Comparison of ENCODE assay signal across 11 mouse cellular contexts in genomic region chr6:84590961-84591745, GRCm38 (mm10). TPM values are rescaled to one million over a fixed set of nuclear protein-coding genes. Genes with fewer than 3 reads are reported as not detected.
DNase-seq lines count a peak whose midpoint lies in the region; ATAC-seq and TF ChIP-seq lines count a peak whose summit lies in the region.
"Had no signal": no experiment of that assay in that cellular context is flagged by ENCODE, and none has a peak within 500 bp of the region (broad histone marks: within the 10 kb centered on the region; RNA-seq: fewer than 3 reads in every experiment).

No protein-coding gene starts in this region.

- H3K4me1 ChIP-seq in liver, adult 2 months (ENCODE audit: control insufficient read depth, insufficient read depth, low read length), result no peaks in the 10 kb centered on the region
- H3K4me1 ChIP-seq in liver, embryonic 11.5 days (replicated peaks; ENCODE audit: control insufficient read depth, insufficient read depth, low read length), result peaks cover 6% of the 10 kb centered on the region; the same call in 1 of the 2 replicates
- peaks cover 56% of the 10 kb centered on the region for H3K4me1 ChIP-seq in hindbrain, embryonic 13.5 days (replicated peaks)

- H3K9me3 ChIP-seq in liver, embryonic 11.5 days (ENCODE audit: control insufficient read depth, low read length), result no peaks in the 10 kb centered on the region
- no peaks in the 10 kb centered on the region for H3K9me3 ChIP-seq in hindbrain, embryonic 13.5 days
- H3K9me3 ChIP-seq: liver, embryonic 12.5 days; neural tube, embryonic 12.5 days had no signal

- 56% methylated on average over 6 of the region's 6 CpGs for WGBS in liver, adult 2 months
- 54% methylated on average over 6 of the region's 6 CpGs for WGBS in liver, embryonic 11.5 days
- WGBS in hindbrain, embryonic 13.5 days, result 53% methylated on average over 6 of the region's 6 CpGs

- no peak overlapping the region for H3K4me2 ChIP-seq in liver, embryonic 11.5 days
- H3K4me2 ChIP-seq in hindbrain, embryonic 13.5 days, result peak overlapping the region; percentile 84
- H3K4me2 ChIP-seq: liver, embryonic 12.5 days had no signal

- peak; percentile 1 to 2 for DNase-seq in adrenal gland, postnatal 4 days (ENCODE audit: low spot score in 2 of 2)
- no peak for DNase-seq in adrenal gland, adult 8-10 months
- DNase-seq in liver, adult 2 months (ENCODE audit: extremely low read depth, low read depth, low spot score), result peak; percentile 50
- DNase-seq in liver, embryonic 11.5 days (ENCODE audit: low spot score), result no peak
- DNase-seq in kidney, postnatal 14 days, result peak; percentile 78
- no peak for DNase-seq in frontal cortex, postnatal 36 days (ENCODE audit: low spot score in 2 of 2)
- DNase-seq in T-cell, adult 2 months (ENCODE audit: low spot score), result no peak

- no peak overlapping the region for H3K27ac ChIP-seq in liver, adult 2 months (replicated peaks; ENCODE audit: insufficient read depth, low read depth, low read length)
- H3K27ac ChIP-seq in liver, embryonic 11.5 days (ENCODE audit: low read depth, low read length), result no peak overlapping the region
- H3K27ac ChIP-seq in hindbrain, embryonic 13.5 days, result peak overlapping the region; percentile 70
- H3K27ac ChIP-seq: liver, embryonic 12.5 days; neural tube, embryonic 12.5 days had no signal

- no peak overlapping the region for H3K9ac ChIP-seq in liver, adult 2 months (ENCODE audit: low read depth, low read length)
- H3K9ac ChIP-seq in liver, embryonic 11.5 days (ENCODE audit: low read depth, low read length), result no peak overlapping the region
- H3K9ac ChIP-seq in hindbrain, embryonic 13.5 days, result peak overlapping the region; percentile 75
- H3K9ac ChIP-seq: liver, embryonic 12.5 days; neural tube, embryonic 12.5 days had no signal

- ATAC-seq in liver, embryonic 11.5 days (replicated peaks; ENCODE audit: low FRiP score), result no peak
- ATAC-seq in hindbrain, embryonic 13.5 days (ENCODE audit: low FRiP score), result no peak

- no peak for TF ChIP-seq POLR2A in liver, adult 2 months (IDR thresholded peaks at IDR 0.05; ENCODE audit: extremely low read depth, insufficient read depth, low read length)

- no peak for TF ChIP-seq CTCF in liver, adult 2 months (IDR thresholded peaks at IDR 0.05; ENCODE audit: low read depth, low read length)

- no peaks in the 10 kb centered on the region for H3K36me3 ChIP-seq in liver, adult 2 months (ENCODE audit: control insufficient read depth, insufficient read depth, low read length)
- H3K36me3 ChIP-seq in liver, embryonic 11.5 days (ENCODE audit: control insufficient read depth, insufficient read depth, low read length), result no peaks in the 10 kb centered on the region
- no peaks in the 10 kb centered on the region for H3K36me3 ChIP-seq in hindbrain, embryonic 13.5 days
- H3K36me3 ChIP-seq: liver, embryonic 12.5 days; neural tube, embryonic 12.5 days had no signal

- H3K79me2 ChIP-seq in liver, adult 2 months (ENCODE audit: control insufficient read depth, insufficient read depth, low read length), result no peaks in the 10 kb centered on the region

- H3K4me3 ChIP-seq in liver, adult 2 months (ENCODE audit: insufficient read depth, low read depth, low read length), result no peak overlapping the region
- no peak overlapping the region for H3K4me3 ChIP-seq in liver, embryonic 11.5 days (ENCODE audit: low read depth, low read length)
- H3K4me3 ChIP-seq in hindbrain, embryonic 13.5 days, result peak overlapping the region; percentile 49
- H3K4me3 ChIP-seq: erythroblast, embryonic 14.5 days; liver, embryonic 12.5 days; neural tube, embryonic 12.5 days had no signal

- H3K27me3 ChIP-seq in liver, adult 2 months (ENCODE audit: control insufficient read depth, insufficient read depth, low read length), result peaks cover 8% of the 10 kb centered on the region
- peaks cover 50% of the 10 kb centered on the region for H3K27me3 ChIP-seq in liver, embryonic 11.5 days (replicated peaks; ENCODE audit: control insufficient read depth, insufficient read depth, low read length)
- H3K27me3 ChIP-seq in hindbrain, embryonic 13.5 days, result peaks cover 69% of the 10 kb centered on the region

RNA-seq across cellular contexts. Expression of gene Cyp26b1, which starts 2.6 kb away (rescaled TPM):
- 10 to 100 TPM; 18.7 to 21.0 TPM for total RNA-seq in adrenal gland, postnatal 4 days (2021)
- total RNA-seq in adrenal gland, adult 8-10 months (2022), result 10 to 100 TPM in 2 of 4 experiments, 1 to 10 TPM in 2; 6.6 to 57.7 (median 15.7) TPM
- 0.18 and 1.0 TPM in 2 replicates for total RNA-seq in liver, adult 2 months (2014; rRNA removed)
- polyA plus RNA-seq in liver, adult 2 months (2012; rRNA removed), result 0.22 and 7.5 TPM in 2 replicates
- polyA plus RNA-seq in liver, embryonic 11.5 days (2014; fragmentation: Nextera tagmentation; extraction: Ambion mirVana), result 0.75 and 1.0 TPM in 2 replicates
- 55.5 and 62.8 TPM in 2 replicates for polyA plus RNA-seq in hindbrain, embryonic 13.5 days (2015; fragmentation: Nextera tagmentation; extraction: Ambion mirVana)
- polyA plus RNA-seq: erythroblast, embryonic 14.5 days had no signal

Comparison
In these comparisons a context has a peak if more than half of its experiments do, and no peak if none do; other contexts are left out.
1. DNase-seq: peak in adrenal gland, postnatal 4 days (2 of 2), liver, adult 2 months (single experiment) and kidney, postnatal 14 days (single experiment); none in adrenal gland, adult 8-10 months (single experiment), liver, embryonic 11.5 days (single experiment), frontal cortex, postnatal 36 days (0 of 2) and T-cell, adult 2 months (single experiment).